Mouse (Mus musculus): ENCODE data around the gene Runx2.

GRCm38 (mm10) chr17:44706531-44706930 lies 108.1 kb downstream of the Runx2 start:
- TF ChIP-seq CTCF (IDR thresholded peaks at IDR 0.05; ENCODE audit: control insufficient read depth, insufficient read depth, low read length) (no peak), POLR2A (IDR thresholded peaks at IDR 0.05; ENCODE audit: borderline replicate concordance, control insufficient read depth, low read depth, low read length) (no peak)
